Mouse (Mus musculus) G1E (cell line): ENCODE data around the gene Spam1.

Experiments
- CTCF ChIP-seq: IDR thresholded peaks from 2 replicates; pipeline ENCODE4 v1.5.1; 2012; ENCODE audit warnings: low read depth, low read length, inconsistent platforms, mixed read lengths
- GATA1 ChIP-seq: IDR thresholded peaks from 2 replicates; pipeline ENCODE4 v1.6.1; 2012; ENCODE audit warnings: borderline replicate concordance, low read length, inconsistent platforms, mixed read lengths

- TF ChIP-seq CTCF (no peak), GATA1 (no peak)
Measured at GRCm38 (mm10) chr6:24766261-24766660, 24.7 kb upstream of the Spam1 start.
